Mouse (Mus musculus): Measurements from ENCODE around the gene Cldn18.

Gene Cldn18

GRCm38 (mm10) chr9:99717134-99717533 lies at the start of gene Cldn18:
TSS of gene Cldn18 (minus strand) at chr9:99717267.
- no peak for DNase-seq

- no peak for DNase-seq
Observed at GRCm38 (mm10) chr9:99763530-99763929, 46.5 kb upstream of the Cldn18 start.

GRCm38 (mm10) chr9:99750272-99750671 lies 33.2 kb upstream of the Cldn18 start:
- no peak for DNase-seq

- no peak for DNase-seq
Observed at GRCm38 (mm10) chr9:99748279-99748678, 31.2 kb upstream of the Cldn18 start.

GRCm38 (mm10) chr9:99747731-99748130 lies 30.7 kb upstream of the Cldn18 start:
- DNase-seq: no peak

GRCm38 (mm10) chr9:99744548-99744947 lies 27.5 kb upstream of the Cldn18 start:
- peak; percentile 11 for DNase-seq

- DNase-seq: peak; percentile 6
Observed at GRCm38 (mm10) chr9:99729943-99730646, 13.0 kb upstream of the Cldn18 start.

- no peak for DNase-seq
Observed at GRCm38 (mm10) chr9:99727819-99728218, 10.8 kb upstream of the Cldn18 start.

GRCm38 (mm10) chr9:99725278-99725677 lies 8.2 kb upstream of the Cldn18 start:
- DNase-seq: no peak

- no peak for DNase-seq
Observed at GRCm38 (mm10) chr9:99720011-99720410, 2.9 kb upstream of the Cldn18 start.

- DNase-seq: no peak
Observed at GRCm38 (mm10) chr9:99710297-99710696, 6.8 kb downstream of the Cldn18 start.

GRCm38 (mm10) chr9:99709588-99710248 lies 7.3 kb downstream of the Cldn18 start:
- DNase-seq: no peak

GRCm38 (mm10) chr9:99707425-99708126 lies 9.5 kb downstream of the Cldn18 start:
- no peak for DNase-seq

- no peak for DNase-seq
Observed at GRCm38 (mm10) chr9:99706264-99706663, 10.8 kb downstream of the Cldn18 start.

- DNase-seq: no peak
Observed at GRCm38 (mm10) chr9:99703711-99704110, 13.4 kb downstream of the Cldn18 start.

GRCm38 (mm10) chr9:99702215-99702614 lies 14.9 kb downstream of the Cldn18 start:
- DNase-seq: no peak

GRCm38 (mm10) chr9:99701187-99701586 lies 15.9 kb downstream of the Cldn18 start:
- no peak for DNase-seq

GRCm38 (mm10) chr9:99699752-99700389 lies 17.2 kb downstream of the Cldn18 start:
- no peak for DNase-seq

GRCm38 (mm10) chr9:99694961-99695360 lies 22.1 kb downstream of the Cldn18 start:
- DNase-seq: no peak

GRCm38 (mm10) chr9:99690386-99690785 lies 26.7 kb downstream of the Cldn18 start:
- no peak for DNase-seq

GRCm38 (mm10) chr9:99689796-99690195 lies 27.3 kb downstream of the Cldn18 start:
- DNase-seq: no peak

- DNase-seq: no peak
Observed at GRCm38 (mm10) chr9:99685536-99686231, 31.4 kb downstream of the Cldn18 start.

- no peak for DNase-seq
Observed at GRCm38 (mm10) chr9:99685061-99685521, 32.0 kb downstream of the Cldn18 start.

Measured in cerebellum, adult 9-11 months (tissue).